ENCODE assay signal across 8 mouse cellular contexts in the genomic region with DNA sequence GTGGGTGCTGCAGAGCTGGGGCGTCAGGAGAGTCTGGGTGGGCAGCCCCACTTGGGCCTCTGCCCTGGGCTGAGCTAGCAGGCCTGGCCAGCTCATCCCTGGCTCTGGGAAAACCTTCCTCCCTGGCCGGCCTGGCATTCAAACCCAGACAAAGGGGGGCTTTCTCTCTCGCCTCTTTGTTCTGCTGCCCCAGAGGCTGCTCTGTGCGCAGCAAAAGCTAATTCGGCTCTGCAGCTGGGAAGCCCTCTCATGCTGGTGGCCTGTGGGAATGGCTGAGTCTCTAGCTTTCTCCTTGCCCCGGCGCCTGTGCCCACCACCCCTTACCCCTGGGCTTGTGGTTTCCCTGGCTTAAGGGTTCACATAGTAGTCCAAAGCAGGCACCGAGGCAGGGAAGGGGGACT. TPM values are rescaled to one million over a fixed set of nuclear protein-coding genes. Genes with fewer than 3 reads are reported as not detected.
DNase-seq lines count a peak whose midpoint lies in the region; ATAC-seq and TF ChIP-seq lines count a peak whose summit lies in the region.

No protein-coding gene starts in this region.

- 68% methylated on average over 8 of the region's 8 CpGs for WGBS in kidney, embryonic 15.5 days
- 20% methylated on average over 8 of the region's 8 CpGs for WGBS in hindbrain, embryonic 13.5 days

- H3K9ac ChIP-seq in kidney, embryonic 15.5 days: peak overlapping the region; percentile 37
- peak overlapping the region; percentile 99 for H3K9ac ChIP-seq in hindbrain, embryonic 13.5 days

- peaks cover 74% of the 10 kb centered on the region for H3K36me3 ChIP-seq in kidney, embryonic 15.5 days
- H3K36me3 ChIP-seq in hindbrain, embryonic 13.5 days: peaks cover 57% of the 10 kb centered on the region
- peaks cover 30% of the 10 kb centered on the region for H3K36me3 ChIP-seq in myocyte (ENCODE audit: control insufficient read depth, insufficient read depth)

- H3K79me2 ChIP-seq in myocyte (ENCODE audit: control insufficient read depth, insufficient read depth): peaks cover 92% of the 10 kb centered on the region

- intact Hi-C loops in gastrocnemius, postnatal 14 days (cut with DNase I; ENCODE audit: low total_unique reads): no loop called here

- no peaks in the 10 kb centered on the region for H3K9me3 ChIP-seq in kidney, embryonic 15.5 days (replicated peaks)
- no peaks in the 10 kb centered on the region for H3K9me3 ChIP-seq in hindbrain, embryonic 13.5 days

- ATAC-seq in kidney, embryonic 15.5 days (replicated peaks; ENCODE audit: low FRiP score): no peak
- ATAC-seq in hindbrain, embryonic 13.5 days (ENCODE audit: low FRiP score): peak; percentile 9; the same call in 1 of the 2 replicates

- no peak for DNase-seq in kidney, adult 9 months
- peak; percentile 71 for DNase-seq in embryo, embryonic 11 days
- no peak for DNase-seq in right cerebral cortex, postnatal 14 days
- no peak for DNase-seq in thymus, postnatal 10 days (ENCODE audit: low spot score in 2 of 2)
- DNase-seq in gastrocnemius, postnatal 14 days: no peak

- peaks cover 81% of the 10 kb centered on the region for H3K4me1 ChIP-seq in kidney, embryonic 15.5 days
- peaks cover 80% of the 10 kb centered on the region for H3K4me1 ChIP-seq in hindbrain, embryonic 13.5 days (replicated peaks)

- H3K27ac ChIP-seq in kidney, embryonic 15.5 days: peak overlapping the region; percentile 100
- H3K27ac ChIP-seq in hindbrain, embryonic 13.5 days: peak overlapping the region; percentile 94

- H3K4me3 ChIP-seq in kidney, embryonic 15.5 days (replicated peaks): peak overlapping the region; percentile 9
- peak overlapping the region; percentile 99 for H3K4me3 ChIP-seq in hindbrain, embryonic 13.5 days
- peak overlapping the region; percentile 99 for H3K4me3 ChIP-seq in myocyte

- no peak for TF ChIP-seq POLR2A in myocyte (IDR thresholded peaks at IDR 0.05; ENCODE audit: insufficient read length, low read depth)

- H3K4me2 ChIP-seq in kidney, embryonic 15.5 days: peak overlapping the region; percentile 75
- peak overlapping the region; percentile 93 for H3K4me2 ChIP-seq in hindbrain, embryonic 13.5 days
- H3K4me2 ChIP-seq in myocyte (ENCODE audit: low read depth): peak overlapping the region; percentile 95

- no peaks in the 10 kb centered on the region for H3K27me3 ChIP-seq in kidney, embryonic 15.5 days
- no peaks in the 10 kb centered on the region for H3K27me3 ChIP-seq in hindbrain, embryonic 13.5 days
- H3K27me3 ChIP-seq in myocyte (ENCODE audit: control insufficient read depth, insufficient read depth, insufficient read length): no peaks in the 10 kb centered on the region

- no peak overlapping the region for H3ac ChIP-seq in myocyte (ENCODE audit: control insufficient read depth, insufficient read length)

TF ChIP-seq in myocyte, 11 proteins besides CTCF, POLR2A, EP300 and RAD21:
- TF ChIP-seq TCF12 (IDR thresholded peaks at IDR 0.05; ENCODE audit: insufficient read depth, poor library complexity, severe bottlenecking) (no peak), TCF3 (IDR thresholded peaks at IDR 0.05; ENCODE audit: insufficient read length, low read depth) (no peak), MYOD1 (IDR thresholded peaks at IDR 0.05; ENCODE audit: control insufficient read depth in 1 of 3, insufficient read length in 2 of 3, low read depth in 2 of 3) (no peak), USF1 (IDR thresholded peaks at IDR 0.05; ENCODE audit: low read depth) (no peak), POLR2AphosphoS2 (IDR thresholded peaks at IDR 0.05; ENCODE audit: insufficient read length, low read depth) (no peak), MYOG (IDR thresholded peaks at IDR 0.05; ENCODE audit: control insufficient read depth in 1 of 3, insufficient read depth in 1 of 3, insufficient read length in 2 of 3, low read depth in 2 of 3) (no peak), CEBPB (IDR thresholded peaks at IDR 0.05; ENCODE audit: insufficient read depth, poor library complexity, severe bottlenecking) (no peak), REST (IDR thresholded peaks at IDR 0.05; ENCODE audit: insufficient read depth, insufficient read length) (no peak), E2F4 (IDR thresholded peaks at IDR 0.05; ENCODE audit: insufficient read depth) (no peak), SRF (IDR thresholded peaks at IDR 0.05; ENCODE audit: control insufficient read depth, insufficient read length, low read depth) (no peak), MAX (IDR thresholded peaks at IDR 0.05; ENCODE audit: low read depth) (no peak)

RNA-seq across cellular contexts. Expression of gene Trim8, which starts 5.7 kb away (rescaled TPM):
- polyA plus RNA-seq in kidney, embryonic 15.5 days (2015; fragmentation: Nextera tagmentation; extraction: Ambion mirVana): 24.6 and 28.7 TPM in 2 replicates
- 29.7 and 31.6 TPM in 2 replicates for polyA plus RNA-seq in hindbrain, embryonic 13.5 days (2015; fragmentation: Nextera tagmentation; extraction: Ambion mirVana)
- polyA plus RNA-seq in myocyte (2012; fragmentation: generic; extraction: Trizol): 42.3 TPM
- 10 to 100 TPM; 20.1 to 23.1 TPM for total RNA-seq in gastrocnemius, postnatal 14 days (2021)

Comparison
In these comparisons a context has a peak if more than half of its experiments do, and no peak if none do; other contexts are left out.
1. H3K4me3 ChIP-seq: peak in every context shown above with its lines; median percentile 99 in hindbrain, embryonic 13.5 days; 99 in myocyte; 9 in kidney, embryonic 15.5 days.